Mouse (Mus musculus) hindbrain, embryonic 15.5 days (tissue): ENCODE data around the gene Speer4d. TPM values are rescaled to one million over a fixed set of nuclear protein-coding genes. Genes with fewer than 3 reads are reported as not detected.
"Not testable (repeated sequence)": the region's sequence is repeated elsewhere in the genome, so short reads cannot be mapped to it uniquely, and the experiment has no call there.

Experiments used
- ATAC-seq: fragments of 200-750 bp; cut with Nextera tagmentation; 2 replicates; pipeline ENCODE4 v1.8.0; 2017; ENCODE audit warnings: low read depth, moderate number of reproducible peaks, moderate TSS enrichment; ENCODE audit not compliant: low FRiP score
- H3K27ac ChIP-seq: fragments of 300-500 bp; sonication (generic); replicated peaks from 2 replicates; pipeline ENCODE4 v1.5.1; 2015; ENCODE audit warnings: mild to moderate bottlenecking, inconsistent platforms
- H3K27me3 ChIP-seq: fragments of 300-500 bp; sonication (generic); 2 replicates; pipeline ENCODE4 v1.6.1; 2015; ENCODE audit warnings: control low read depth, inconsistent platforms
- H3K36me3 ChIP-seq: fragments of 300-500 bp; sonication (generic); 2 replicates; pipeline ENCODE4 v1.6.1; 2015; ENCODE audit warnings: control low read depth, inconsistent platforms
- H3K4me1 ChIP-seq: fragments of 300-500 bp; sonication (generic); replicated peaks from 2 replicates; pipeline ENCODE4 v1.6.1; 2015; ENCODE audit warnings: control low read depth, inconsistent platforms
- H3K4me2 ChIP-seq: fragments of 300-500 bp; sonication (generic); 2 replicates; pipeline ENCODE4 v1.6.1; 2015; ENCODE audit warnings: moderate library complexity, mild to moderate bottlenecking, inconsistent platforms
- H3K4me3 ChIP-seq: fragments of 300-500 bp; sonication (generic); 2 replicates; pipeline ENCODE4 v1.5.1; 2015; ENCODE audit warnings: mild to moderate bottlenecking, inconsistent platforms
- H3K9ac ChIP-seq: fragments of 300-500 bp; sonication (generic); 2 replicates; pipeline ENCODE4 v1.6.1; 2015; ENCODE audit warnings: inconsistent platforms
- H3K9me3 ChIP-seq: fragments of 300-500 bp; sonication (generic); 2 replicates; pipeline ENCODE4 v1.6.1; 2016; ENCODE audit warnings: control low read depth, inconsistent platforms
- WGBS: fragments of 180-500 bp; shearing (Covaris S2); methylation state at CpG from one replicate; pipeline ENCODE4 v1.1.7; 2015; 5-methylcytosine and 5-hydroxymethylcytosine counted together
- polyA plus RNA-seq: library from polyadenylated mRNA; unstranded; fragments of >200 nt; fragmentation: Nextera tagmentation; extraction: Ambion mirVana; gene quantifications from 2 replicates; pipeline ENCODE4 v1.2.1, GENCODE M21; 2015

The Speer4d gene
- not detected in 2 replicates for polyA plus RNA-seq

- H3K4me3 ChIP-seq, H3K27me3 ChIP-seq, H3K4me1 ChIP-seq, H3K9ac ChIP-seq, H3K27ac ChIP-seq, H3K9me3 ChIP-seq, ATAC-seq, H3K36me3 ChIP-seq, H3K4me2 ChIP-seq: not testable (repeated sequence)
- WGBS: 66% methylated on average over 1 of the region's 1 CpGs
Measured at GRCm38 (mm10) chr5:15618764-15619163, at the start of gene Speer4d. Gene Speer4d, plus strand, starts transcription at chr5:15619064.

DNA sequence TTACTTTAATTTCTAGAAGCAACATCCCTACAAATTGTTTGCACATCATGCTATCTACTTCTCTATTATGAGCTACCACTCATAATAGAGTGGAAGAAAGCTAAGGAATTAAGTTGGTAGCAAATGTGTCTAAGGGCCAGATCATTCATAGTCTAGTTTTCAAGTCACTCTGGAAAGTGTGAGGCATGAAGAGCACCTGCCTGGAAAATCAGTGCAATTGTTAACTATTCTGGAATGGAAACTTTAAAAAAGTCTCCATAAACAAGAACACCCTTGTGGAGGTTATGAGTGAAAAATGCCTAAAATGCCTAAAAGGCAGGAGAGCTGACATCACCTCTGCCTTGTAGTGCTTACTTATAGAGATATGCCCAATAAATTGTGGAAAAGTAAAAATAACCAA is 45.1 kb upstream of the Speer4d start:
- H3K27ac ChIP-seq, H3K9me3 ChIP-seq, H3K36me3 ChIP-seq, H3K4me1 ChIP-seq, H3K27me3 ChIP-seq, H3K4me2 ChIP-seq, H3K9ac ChIP-seq, H3K4me3 ChIP-seq, ATAC-seq: not testable (repeated sequence)

DNA sequence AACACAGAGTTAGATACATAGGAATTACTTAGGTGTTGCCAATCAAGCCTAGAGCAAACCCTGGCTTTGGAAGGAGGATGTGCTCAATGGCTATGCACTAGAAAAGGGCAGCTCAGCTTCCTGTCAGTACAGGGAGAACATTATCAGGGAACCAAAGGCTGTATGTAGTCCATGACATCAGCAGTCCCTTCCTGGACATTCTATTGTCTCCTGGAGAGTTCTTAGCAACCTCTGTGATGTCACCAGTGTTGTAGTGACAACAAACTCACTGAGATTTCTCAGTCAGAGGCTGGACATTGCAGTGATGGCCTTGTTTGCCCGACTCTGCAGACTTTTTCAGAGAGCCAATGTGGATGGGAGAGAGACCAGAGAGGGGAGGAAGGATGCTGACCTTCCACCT is 41.8 kb upstream of the Speer4d start, which contains the start of gene Gm21083:
TSS of gene Gm21083 (plus strand) at position 301 of the 400 bp plus-strand sequence.
- not testable (repeated sequence) for H3K4me3 ChIP-seq, H3K27ac ChIP-seq, ATAC-seq, H3K4me1 ChIP-seq, H3K27me3 ChIP-seq, H3K4me2 ChIP-seq, H3K9ac ChIP-seq, H3K9me3 ChIP-seq, H3K36me3 ChIP-seq
- no CpG with 5 or more reads among the region's 1 CpGs for WGBS

- H3K27me3 ChIP-seq, ATAC-seq, H3K9ac ChIP-seq, H3K36me3 ChIP-seq, H3K27ac ChIP-seq, H3K4me2 ChIP-seq, H3K4me3 ChIP-seq, H3K4me1 ChIP-seq: not testable (repeated sequence)
- H3K9me3 ChIP-seq: peaks cover 15% of the 10 kb centered on the region
Measured at GRCm38 (mm10) chr5:15586351-15586750, 32.5 kb upstream of the Speer4d start.

DNA sequence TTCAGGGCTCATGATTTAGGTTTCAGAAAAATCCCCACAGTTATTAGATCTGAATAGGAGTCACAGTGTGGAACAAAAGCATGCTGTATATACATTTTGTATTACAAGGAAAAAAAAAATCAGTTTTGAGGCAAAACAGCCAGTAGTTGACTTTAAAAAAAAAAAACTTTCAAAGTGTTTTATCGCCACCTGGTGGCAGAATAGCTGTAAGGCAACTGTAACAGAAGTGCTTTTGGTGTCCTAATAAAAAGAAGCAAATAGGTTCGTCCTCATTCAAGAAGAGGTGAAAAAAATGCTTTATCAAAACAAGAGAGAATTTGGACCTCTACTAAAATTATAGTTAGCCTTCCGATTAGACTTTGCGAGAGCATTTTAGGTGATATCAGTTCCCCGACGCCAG is 30.6 kb upstream of the Speer4d start:
- WGBS: 41% methylated on average over 6 of the region's 6 CpGs
- H3K9me3 ChIP-seq: peaks cover 13% of the 10 kb centered on the region
- H3K9ac ChIP-seq, H3K4me2 ChIP-seq, H3K27me3 ChIP-seq, H3K4me3 ChIP-seq, H3K4me1 ChIP-seq, ATAC-seq, H3K27ac ChIP-seq, H3K36me3 ChIP-seq: not testable (repeated sequence)

DNA sequence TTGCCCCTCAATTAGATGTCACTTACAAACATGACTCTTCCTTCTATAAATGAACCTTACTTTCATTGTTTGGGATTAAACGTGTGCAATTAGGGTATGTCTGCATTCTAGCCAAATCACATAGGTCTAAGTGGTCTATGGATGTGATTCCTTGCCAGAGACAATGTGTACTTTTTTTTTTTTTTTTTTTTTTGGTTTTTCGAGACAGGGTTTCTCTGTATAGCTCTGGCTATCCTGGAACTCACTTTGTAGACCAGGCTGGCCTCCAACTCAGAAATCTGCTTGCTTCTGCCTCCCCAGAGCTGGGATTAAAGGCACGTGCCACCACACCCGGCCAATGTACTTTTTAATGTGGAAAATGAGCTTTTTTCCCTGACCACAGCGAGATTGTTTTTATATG is 28.2 kb upstream of the Speer4d start:
- not testable (repeated sequence) for H3K4me2 ChIP-seq

GRCm38 (mm10) chr5:15591577-15591976 is 27.3 kb upstream of the Speer4d start:
- H3K4me1 ChIP-seq, H3K4me2 ChIP-seq, H3K27me3 ChIP-seq, H3K9ac ChIP-seq, H3K27ac ChIP-seq, H3K36me3 ChIP-seq, H3K4me3 ChIP-seq: not testable (repeated sequence)
- peak; percentile 51; the same call in 1 of the 2 replicates for ATAC-seq
- WGBS: 76% methylated on average over 2 of the region's 2 CpGs
- peaks cover 14% of the 10 kb centered on the region for H3K9me3 ChIP-seq

More for the DNA sequence above, 28.2 kb upstream of the Speer4d start:
- H3K9ac ChIP-seq, ATAC-seq, H3K36me3 ChIP-seq, H3K27ac ChIP-seq, H3K27me3 ChIP-seq, H3K4me3 ChIP-seq, H3K4me1 ChIP-seq: not testable (repeated sequence)
- 61% methylated on average over 5 of the region's 5 CpGs for WGBS
- H3K9me3 ChIP-seq: peaks cover 16% of the 10 kb centered on the region

DNA sequence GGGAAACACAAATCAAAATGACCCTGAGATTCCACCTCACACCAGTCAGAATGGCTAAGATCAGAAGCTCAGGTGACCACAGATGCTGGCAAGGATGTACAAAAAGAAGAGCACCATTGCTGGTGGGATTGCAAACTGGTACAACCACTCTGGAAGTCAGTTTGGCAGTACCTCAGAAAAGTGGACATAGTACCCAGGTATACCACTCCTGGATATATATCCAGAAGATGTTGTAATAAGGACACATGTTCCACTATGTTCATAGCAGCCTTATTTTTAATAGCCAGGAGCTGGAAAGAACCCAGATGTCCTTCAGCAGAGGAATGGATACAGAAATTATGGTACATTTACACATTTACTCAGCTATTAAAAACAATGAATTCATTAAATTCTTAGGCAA is 20.0 kb upstream of the Speer4d start:
- not testable (repeated sequence) for H3K27ac ChIP-seq, H3K4me3 ChIP-seq, H3K4me1 ChIP-seq, H3K9ac ChIP-seq, ATAC-seq, H3K36me3 ChIP-seq, H3K4me2 ChIP-seq, H3K27me3 ChIP-seq
- peaks cover 27% of the 10 kb centered on the region for H3K9me3 ChIP-seq

- not testable (repeated sequence) for ATAC-seq, H3K4me1 ChIP-seq, H3K4me2 ChIP-seq, H3K36me3 ChIP-seq, H3K4me3 ChIP-seq, H3K27me3 ChIP-seq, H3K9ac ChIP-seq, H3K27ac ChIP-seq
- H3K9me3 ChIP-seq: peaks cover 21% of the 10 kb centered on the region
- WGBS: 44% methylated on average over 4 of the region's 4 CpGs
Measured at GRCm38 (mm10) chr5:15600342-15600741, 18.5 kb upstream of the Speer4d start.

DNA sequence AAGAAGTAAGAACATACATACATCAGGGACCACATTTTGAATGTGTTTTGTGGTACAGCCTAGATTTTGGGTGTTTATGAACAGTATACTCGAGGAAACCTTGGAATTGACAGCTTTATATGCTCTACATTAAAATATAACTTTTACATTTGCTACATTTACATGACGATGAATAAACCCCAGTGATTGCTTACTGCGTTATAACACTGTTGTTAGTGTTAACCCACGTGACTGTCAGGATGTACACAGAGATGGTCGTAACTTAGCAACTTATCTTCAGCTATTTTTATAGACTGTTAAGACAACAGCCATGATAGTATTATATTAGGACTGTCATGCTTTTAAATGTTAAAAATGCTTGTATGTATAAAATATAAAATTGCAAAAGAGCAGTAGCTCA is 17.4 kb upstream of the Speer4d start:
- not testable (repeated sequence) for H3K36me3 ChIP-seq, H3K4me2 ChIP-seq, H3K9ac ChIP-seq, H3K27me3 ChIP-seq, H3K27ac ChIP-seq, H3K4me1 ChIP-seq, H3K4me3 ChIP-seq
- H3K9me3 ChIP-seq: peaks cover 20% of the 10 kb centered on the region
- 63% methylated on average over 5 of the region's 5 CpGs for WGBS
- 0 out of 2 replicates have a peak, but pooled peaks have one; percentile 56 for ATAC-seq

- H3K9ac ChIP-seq, H3K36me3 ChIP-seq, ATAC-seq, H3K4me3 ChIP-seq, H3K4me1 ChIP-seq, H3K27ac ChIP-seq, H3K4me2 ChIP-seq, H3K27me3 ChIP-seq: not testable (repeated sequence)
- H3K9me3 ChIP-seq: peaks cover 20% of the 10 kb centered on the region
- 76% methylated on average over 3 of the region's 3 CpGs for WGBS
Measured at GRCm38 (mm10) chr5:15601960-15602359, 16.9 kb upstream of the Speer4d start.

DNA sequence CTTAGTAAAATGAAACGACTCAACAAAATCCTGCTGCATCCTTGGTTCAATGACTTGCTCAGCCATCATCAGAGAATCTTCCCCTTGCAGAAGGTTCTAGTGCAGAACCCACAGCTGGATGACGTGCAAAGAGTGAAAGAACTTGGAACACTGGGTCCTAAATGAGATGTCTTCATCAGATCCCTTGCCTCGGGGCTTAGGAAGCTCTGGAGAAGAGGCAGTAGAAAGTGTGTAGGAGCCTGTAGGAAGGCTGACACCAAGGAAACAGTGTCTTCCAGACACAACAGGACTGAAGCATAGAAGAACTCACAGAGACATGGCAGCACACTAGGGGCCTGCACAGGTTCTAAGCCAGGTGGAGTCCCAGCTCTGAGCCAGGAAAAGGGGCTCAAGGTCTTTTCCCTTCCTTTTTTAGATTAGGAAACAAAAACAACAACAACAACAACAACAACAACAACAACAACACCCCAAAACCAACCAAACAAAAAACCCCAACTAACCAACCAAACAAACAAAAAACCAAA is 16.4 kb upstream of the Speer4d start:
- not testable (repeated sequence) for H3K36me3 ChIP-seq, H3K4me3 ChIP-seq, H3K27me3 ChIP-seq, H3K4me1 ChIP-seq, H3K4me2 ChIP-seq, ATAC-seq, H3K27ac ChIP-seq, H3K9ac ChIP-seq
- H3K9me3 ChIP-seq: peaks cover 20% of the 10 kb centered on the region
- WGBS: 62% methylated on average over 3 of the region's 3 CpGs

DNA sequence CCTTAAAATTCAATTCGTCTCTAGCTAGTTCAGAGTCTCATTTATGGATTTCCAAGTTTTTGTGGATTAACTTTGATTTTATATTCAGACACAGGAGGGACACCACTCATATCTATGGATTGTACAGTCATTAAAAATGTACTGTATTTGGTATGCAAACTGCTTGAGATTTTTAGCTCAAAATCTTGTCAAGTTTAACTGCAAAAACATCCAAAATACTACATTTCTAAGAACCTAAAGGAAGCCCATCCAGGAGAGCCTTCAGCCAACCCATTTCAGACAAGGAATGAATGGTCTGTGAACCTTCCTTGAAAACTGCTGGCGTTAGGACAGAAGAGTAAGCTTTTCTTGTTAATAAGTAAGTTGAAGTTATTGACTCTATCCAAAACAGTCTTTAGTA is 15.9 kb upstream of the Speer4d start:
- H3K4me2 ChIP-seq, H3K27ac ChIP-seq, H3K4me1 ChIP-seq, H3K27me3 ChIP-seq, H3K4me3 ChIP-seq, ATAC-seq, H3K36me3 ChIP-seq, H3K9ac ChIP-seq: not testable (repeated sequence)
- 58% methylated on average over 2 of the region's 2 CpGs for whole genome bisulfite sequencing
- peaks cover 20% of the 10 kb centered on the region for H3K9me3 ChIP-seq
